Mouse (Mus musculus) lung, adult 18-20 months (tissue): ENCODE results near the gene Isl2.
A peak's percentile ranks its signal among the peaks of the same experiment; 100 is the strongest.

Experiments used
- DNase-seq, 2 experiments: peaks; one replicate each; pipeline ENCODE4 v3.0.0; 2022; ENCODE audit warnings: mixed read lengths in 2 of 2

Gene Isl2

DNA sequence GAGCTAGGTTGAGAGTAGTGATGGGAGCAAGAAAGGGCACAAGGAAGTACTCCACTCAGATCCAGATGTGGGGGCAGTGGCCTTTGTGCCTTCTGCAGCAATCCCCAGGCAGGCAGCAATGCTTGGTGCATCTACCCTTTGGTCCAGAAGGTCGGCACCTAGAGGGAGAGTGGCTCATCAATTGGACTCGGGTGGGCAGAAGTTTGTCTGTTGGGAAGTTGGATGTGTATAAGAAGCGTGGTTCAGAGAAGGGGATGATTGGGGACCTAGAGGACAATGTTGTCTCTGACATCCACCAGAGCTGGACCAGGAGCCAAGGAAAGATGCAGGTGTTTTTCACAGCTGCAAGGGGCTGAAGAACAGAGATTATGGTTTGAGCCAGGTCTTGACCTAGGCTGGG, 10.4 kb downstream of the Isl2 start:
- DNase-seq = no peak

DNA sequence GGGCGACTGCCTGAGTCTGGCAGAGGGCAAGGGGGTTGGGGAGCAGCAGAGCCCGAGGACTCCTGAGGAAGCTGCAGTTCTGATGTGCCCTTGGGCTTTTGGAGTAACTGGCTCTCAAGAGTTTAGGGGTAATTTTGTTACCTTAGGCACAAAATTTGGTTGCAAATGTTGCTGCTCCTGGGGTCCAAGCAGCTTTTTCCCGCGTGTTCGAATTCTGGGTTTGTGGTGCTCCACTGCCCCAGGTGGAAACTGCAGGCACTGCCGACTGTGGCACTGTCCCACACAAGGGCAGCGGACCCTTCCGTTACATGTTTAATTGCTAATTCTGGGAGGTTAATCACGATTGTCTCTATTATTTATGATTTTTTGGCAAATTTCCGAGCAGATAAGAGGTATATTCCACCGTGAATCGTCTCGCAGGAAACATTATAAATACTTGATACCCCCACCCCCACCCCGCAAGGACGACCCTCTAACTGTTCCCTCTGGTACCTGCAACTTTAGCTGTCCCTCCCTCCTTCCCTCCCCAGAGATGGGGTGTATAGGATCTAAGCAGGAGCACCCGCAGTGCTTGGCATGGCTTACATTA, 10.9 kb downstream of the Isl2 start:
- DNase-seq = no peak

- no peak for DNase-seq
These were observed 16.5 kb downstream of the Isl2 start for GRCm38 (mm10) chr9:55554986-55555385.

GRCm38 (mm10) chr9:55560960-55561359, 22.5 kb downstream of the Isl2 start:
- peak; percentile 44 to 72 for DNase-seq

DNA sequence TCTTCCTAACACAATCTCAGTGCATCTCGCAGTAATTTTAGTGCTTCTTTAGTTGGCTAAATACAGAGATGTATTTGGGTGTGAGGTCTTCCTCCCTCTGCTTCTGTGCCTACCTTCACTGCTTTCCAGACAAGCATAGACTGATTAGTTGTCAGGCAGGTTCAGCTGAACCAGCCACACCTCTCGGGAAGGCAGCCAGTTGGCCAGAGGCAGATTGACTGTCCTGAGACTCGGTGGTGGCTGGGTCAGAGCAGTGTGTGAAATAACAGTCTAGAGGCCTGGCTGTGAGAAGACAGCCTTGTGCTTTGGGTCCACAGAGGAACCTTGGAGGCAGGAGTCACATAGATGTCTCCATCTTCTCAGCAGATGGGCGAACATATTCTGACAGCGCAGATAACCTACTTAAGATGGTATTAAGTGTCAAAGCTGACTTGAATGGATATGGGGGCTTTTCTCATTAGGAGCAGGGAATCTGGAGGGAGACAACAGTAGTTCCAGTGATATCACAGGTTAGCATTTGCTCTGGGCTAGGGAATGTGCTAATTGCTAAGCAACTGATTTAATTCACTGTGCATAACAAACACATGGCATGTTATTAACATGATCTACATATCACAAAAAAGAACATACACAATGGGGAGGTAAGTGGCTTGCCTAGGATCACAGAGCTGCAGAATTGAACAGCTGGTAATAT, 30.1 kb downstream of the Isl2 start:
- peak; percentile 39 to 58 for DNase-seq

- DNase-seq = no peak
These were observed 32.6 kb downstream of the Isl2 start for GRCm38 (mm10) chr9:55571071-55571470.

- DNase-seq = no peak
These were observed 38.1 kb downstream of the Isl2 start for GRCm38 (mm10) chr9:55576571-55576970.

- DNase-seq = no peak
These were observed 42.9 kb downstream of the Isl2 start for GRCm38 (mm10) chr9:55581414-55581813.

- no peak for DNase-seq
These were observed 47.7 kb downstream of the Isl2 start for GRCm38 (mm10) chr9:55586141-55586540.
